Mouse (Mus musculus): Measurements from ENCODE around the gene Rhbdf2.

- TF ChIP-seq CTCF (IDR thresholded peaks at IDR 0.05; ENCODE audit: low read depth) (no peak), EP300 (IDR thresholded peaks at IDR 0.05; ENCODE audit: low read depth) (no peak)
Observed at GRCm38 (mm10) chr11:116599230-116599629, 27.6 kb downstream of the Rhbdf2 start.
